Mouse (Mus musculus) forebrain, embryonic 12.5 days (tissue): ENCODE measurements around the gene Atg4d. TPM values are rescaled to one million over a fixed set of nuclear protein-coding genes. Genes with fewer than 3 reads are reported as not detected.
A peak's percentile ranks its signal among the peaks of the same experiment; 100 is the strongest.
"Not testable (repeated sequence)": the region's sequence is repeated elsewhere in the genome, so short reads cannot be mapped to it uniquely, and the experiment has no call there.

ENCODE experiments used
- ATAC-seq: fragments of 200-750 bp; cut with Nextera tagmentation; 2 replicates; pipeline ENCODE4 v1.8.0; 2017; ENCODE audit warnings: moderate TSS enrichment; ENCODE audit not compliant: low FRiP score
- H3K27ac ChIP-seq: fragments of 300-500 bp; sonication (generic); 2 replicates; pipeline ENCODE4 v1.5.1; 2016; ENCODE audit warnings: mild to moderate bottlenecking
- H3K27me3 ChIP-seq: fragments of 300-500 bp; sonication (generic); 2 replicates; pipeline ENCODE4 v1.6.1; 2016; ENCODE audit warnings: mild to moderate bottlenecking
- H3K36me3 ChIP-seq: fragments of 300-500 bp; sonication (generic); replicated peaks from 2 replicates; pipeline ENCODE4 v1.6.1; 2016; ENCODE audit warnings: mild to moderate bottlenecking
- H3K4me1 ChIP-seq: fragments of 300-500 bp; sonication (generic); 2 replicates; pipeline ENCODE4 v1.6.1; 2016
- H3K4me2 ChIP-seq: fragments of 300-500 bp; sonication (generic); 2 replicates; pipeline ENCODE4 v1.6.1; 2016; ENCODE audit warnings: mild to moderate bottlenecking, moderate library complexity
- H3K4me3 ChIP-seq: fragments of 300-500 bp; sonication (generic); replicated peaks from 2 replicates; pipeline ENCODE4 v1.5.1; 2016; ENCODE audit warnings: mild to moderate bottlenecking
- H3K9ac ChIP-seq: fragments of 300-500 bp; sonication (generic); 2 replicates; pipeline ENCODE4 v1.6.1; 2016; ENCODE audit warnings: mild to moderate bottlenecking
- H3K9me3 ChIP-seq: fragments of 300-500 bp; sonication (generic); 2 replicates; pipeline ENCODE4 v1.6.1; 2016
- WGBS: fragments of 180-500 bp; shearing (Covaris S2); methylation state at CpG from one replicate; pipeline ENCODE4 v1.1.7; 2016; 5-methylcytosine and 5-hydroxymethylcytosine counted together
- polyA plus RNA-seq: library from polyadenylated mRNA; unstranded; fragments of >200 nt; fragmentation: Nextera tagmentation; extraction: Ambion mirVana; gene quantifications from 2 replicates; pipeline ENCODE4 v1.2.1, GENCODE M21; 2016

Atg4d gene
- polyA plus RNA-seq, 1 experiment from 2014 or later: 47.4 TPM

DNA sequence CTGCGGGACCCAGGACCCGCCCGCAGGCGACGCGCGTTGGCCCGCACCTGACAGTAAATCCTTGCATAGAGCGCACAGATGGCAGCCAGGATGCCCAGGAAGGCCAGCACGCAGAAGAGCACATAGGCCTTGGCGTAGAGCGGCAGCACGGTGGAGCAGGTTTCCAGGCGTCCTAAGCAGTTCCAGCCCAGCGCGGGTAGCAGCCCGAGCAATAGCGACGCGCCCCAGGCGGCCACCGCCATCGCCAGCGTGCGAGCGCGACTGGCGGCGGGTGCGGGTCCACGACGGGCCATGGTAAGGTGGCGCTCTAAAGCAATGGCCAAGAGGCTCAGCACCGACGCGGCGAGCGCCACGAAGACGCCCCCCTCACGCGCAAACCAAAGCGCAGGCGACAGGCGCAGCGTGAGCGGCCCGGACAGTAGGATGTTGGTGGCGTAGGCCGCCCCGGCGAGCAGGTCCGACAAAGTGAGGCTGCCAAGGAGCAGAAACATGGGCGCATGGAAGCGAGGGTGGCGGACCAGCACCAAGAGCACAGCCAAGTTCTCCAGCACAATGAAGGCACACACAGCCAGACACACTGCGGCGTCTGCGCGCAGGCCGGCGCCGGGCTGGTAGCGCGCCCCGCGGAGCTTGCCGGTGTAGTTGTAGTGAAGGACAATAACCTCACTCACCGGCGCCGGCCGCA is 20.5 kb upstream of the Atg4d start:
- H3K36me3 ChIP-seq: no peaks in the 10 kb centered on the region
- WGBS: under 1% methylated on average over 72 of the region's 72 CpGs
- H3K9me3 ChIP-seq: no peaks in the 10 kb centered on the region
- peaks cover 90% of the 10 kb centered on the region for H3K27me3 ChIP-seq
- peak overlapping the region; percentile 43 for H3K4me3 ChIP-seq
- H3K4me2 ChIP-seq: peak overlapping the region; percentile 69
- ATAC-seq: no peak; the same call in 1 of the 2 replicates
- no peak overlapping the region for H3K27ac ChIP-seq
- H3K4me1 ChIP-seq: peaks cover 23% of the 10 kb centered on the region
- H3K9ac ChIP-seq: peak overlapping the region; percentile 48

GRCm38 (mm10) chr9:21245113-21245487 is 20.0 kb upstream of the Atg4d start:
- H3K4me1 ChIP-seq: peaks cover 21% of the 10 kb centered on the region
- no peaks in the 10 kb centered on the region for H3K9me3 ChIP-seq
- ATAC-seq: no peak
- peak overlapping the region; percentile 48 for H3K9ac ChIP-seq
- under 1% methylated on average over 16 of the region's 16 CpGs for WGBS
- peak overlapping the region; percentile 69 for H3K4me2 ChIP-seq
- H3K4me3 ChIP-seq: peak overlapping the region; percentile 43
- H3K27ac ChIP-seq: no peak overlapping the region
- H3K27me3 ChIP-seq: peaks cover 94% of the 10 kb centered on the region
- H3K36me3 ChIP-seq: no peaks in the 10 kb centered on the region

DNA sequence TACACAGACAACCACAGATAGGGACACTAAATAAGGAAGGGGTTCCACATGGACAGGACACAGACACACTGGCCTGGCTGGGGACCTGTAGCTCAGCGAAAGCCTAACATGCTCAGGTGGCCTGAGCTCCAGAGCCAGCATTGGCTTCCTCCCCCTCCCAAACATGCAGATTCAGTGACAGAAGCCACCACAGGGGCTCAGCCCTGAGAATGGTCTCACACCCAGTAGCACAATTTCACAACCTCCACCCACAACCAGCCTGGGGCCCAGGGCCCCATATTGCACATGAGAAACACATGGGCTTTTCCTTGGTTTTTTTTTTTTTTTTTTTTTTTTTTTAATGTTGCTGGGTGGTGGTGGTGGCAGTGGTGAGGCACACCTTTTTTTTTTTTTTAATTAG is 18.8 kb upstream of the Atg4d start:
- Histone ChIP-seq H3K9me3 (no peaks in the 10 kb centered on the region), H3K4me2 (no peak overlapping the region), H3K9ac (no peak overlapping the region), H3K27me3 (peaks cover 97% of the 10 kb centered on the region), H3K36me3 (no peaks in the 10 kb centered on the region), H3K4me3 (no peak overlapping the region; the same call in 1 of the 2 replicates), H3K27ac (no peak overlapping the region), H3K4me1 (peaks cover 21% of the 10 kb centered on the region)
- 81% methylated on average over 1 of the region's 1 CpGs for WGBS
- ATAC-seq: no peak

- under 1% methylated on average over 30 of the region's 30 CpGs for whole genome bisulfite sequencing
- Histone ChIP-seq H3K27me3 (peaks cover 94% of the 10 kb centered on the region), H3K9me3 (no peaks in the 10 kb centered on the region), H3K4me3 (peak within 1 kb of the TSS; percentile 23), H3K9ac (0 out of 2 replicates have a peak within 1 kb of the TSS, but pooled peaks have one; percentile 12), H3K4me2 (peak within 1 kb of the TSS; percentile 26; the same call in 1 of the 2 replicates), H3K4me1 (peaks cover 21% of the 10 kb centered on the region), H3K36me3 (no peaks in the 10 kb centered on the region), H3K27ac (no peak within 1 kb of the TSS)
- ATAC-seq: no peak
Observed at GRCm38 (mm10) chr9:21248326-21248725, 16.8 kb upstream of the Atg4d start, which contains the start of gene S1pr5. TSS of gene S1pr5 (minus strand) at chr9:21248443.

DNA sequence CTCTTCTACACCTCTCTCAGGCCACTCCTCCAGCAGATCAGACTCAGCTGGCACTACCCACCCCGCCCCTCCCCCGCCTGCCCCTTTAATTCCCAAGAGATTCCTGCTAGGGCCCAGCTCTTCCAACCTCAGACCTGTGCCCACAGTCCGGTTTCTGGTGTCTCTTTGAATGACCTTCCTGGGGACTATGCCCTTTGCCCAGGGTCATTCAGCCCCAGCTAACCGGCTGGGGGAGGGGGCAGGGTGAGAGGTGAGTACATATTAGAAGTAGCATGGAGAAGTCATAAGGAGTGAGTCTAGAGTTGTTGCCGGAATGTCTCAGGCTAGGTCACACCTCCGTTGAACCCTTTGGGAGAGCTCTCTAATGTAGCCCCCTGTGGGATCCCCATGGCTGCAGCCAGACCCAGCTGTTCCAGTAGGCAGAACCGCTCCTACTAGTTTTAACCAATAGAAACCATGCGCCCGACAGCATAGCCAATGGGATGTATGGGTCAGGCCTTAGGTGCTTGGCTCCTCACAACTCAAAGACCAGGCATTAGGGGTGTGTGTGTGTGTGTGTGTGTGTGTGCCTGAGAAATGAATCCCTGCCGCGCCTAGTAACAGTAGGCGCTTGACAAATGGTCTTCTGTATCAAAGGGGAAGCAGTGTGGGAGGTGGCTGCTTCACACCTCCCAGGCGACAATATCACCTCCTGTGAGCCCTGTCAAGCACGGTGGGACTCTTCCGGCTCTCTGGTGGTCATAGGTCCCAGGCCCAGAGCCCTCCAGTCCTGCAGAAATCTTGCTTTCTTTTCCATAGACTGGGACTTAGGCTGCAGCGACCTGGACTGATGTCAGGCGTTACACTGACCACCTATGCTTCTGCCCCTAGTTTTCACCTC is 15.2 kb upstream of the Atg4d start:
- Histone ChIP-seq H3K27me3 (peaks cover 79% of the 10 kb centered on the region), H3K4me2 (no peak overlapping the region), H3K9me3 (no peaks in the 10 kb centered on the region), H3K9ac (no peak overlapping the region), H3K4me3 (no peak overlapping the region), H3K36me3 (no peaks in the 10 kb centered on the region), H3K4me1 (peaks cover 8% of the 10 kb centered on the region), H3K27ac (no peak overlapping the region)
- 41% methylated on average over 17 of the region's 17 CpGs for WGBS
- no peak for ATAC-seq

- no peak for ATAC-seq
Observed at GRCm38 (mm10) chr9:21250509-21250908, 14.6 kb upstream of the Atg4d start.

DNA sequence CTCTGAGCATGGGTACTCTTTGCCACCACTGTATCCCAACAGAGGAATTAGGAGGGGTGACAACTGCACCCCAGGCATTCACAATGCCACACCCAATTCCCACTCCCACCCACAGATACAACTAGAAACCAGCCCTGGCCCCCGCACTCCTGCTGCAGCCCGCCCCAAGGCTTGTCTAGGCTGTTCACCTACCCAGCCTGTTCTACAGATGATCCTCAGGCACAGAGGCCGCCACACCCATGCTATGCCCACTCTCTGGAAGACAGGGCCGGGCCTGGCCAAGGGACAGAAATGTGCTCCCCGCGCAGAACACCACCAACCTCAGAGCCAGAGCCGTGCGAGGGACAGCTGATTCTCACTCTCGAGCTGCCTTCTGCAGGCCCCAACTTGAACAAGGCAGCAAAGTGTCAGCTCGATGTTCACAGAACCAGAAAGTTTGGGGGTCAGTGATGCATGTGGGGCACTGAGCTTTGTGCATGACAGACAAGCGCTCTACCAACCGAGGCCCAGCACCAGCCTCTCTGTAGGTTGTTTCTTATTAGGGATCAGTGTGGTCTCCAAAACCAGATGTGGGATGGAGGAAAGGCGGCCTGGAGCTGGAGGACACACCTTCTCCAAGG is 13.9 kb upstream of the Atg4d start:
- no peak overlapping the region for H3K27ac ChIP-seq
- 66% methylated on average over 13 of the region's 13 CpGs for WGBS

More at GRCm38 (mm10) chr9:21250509-21250908, 14.6 kb upstream of the Atg4d start:
- H3K27ac ChIP-seq: no peak overlapping the region
- H3K4me2 ChIP-seq: no peak overlapping the region
- H3K4me1 ChIP-seq: peaks cover 3% of the 10 kb centered on the region; the same call in 1 of the 2 replicates
- no peaks in the 10 kb centered on the region for H3K9me3 ChIP-seq
- no peak overlapping the region for H3K4me3 ChIP-seq
- H3K27me3 ChIP-seq: peaks cover 73% of the 10 kb centered on the region
- no peak overlapping the region for H3K9ac ChIP-seq
- H3K36me3 ChIP-seq: no peaks in the 10 kb centered on the region
- WGBS: 57% methylated on average over 2 of the region's 2 CpGs

GRCm38 (mm10) chr9:21254690-21255089 is 10.4 kb upstream of the Atg4d start:
- Histone ChIP-seq H3K27ac (no peak overlapping the region), H3K27me3 (peaks cover 42% of the 10 kb centered on the region), H3K4me1 (no peaks in the 10 kb centered on the region), H3K36me3 (no peaks in the 10 kb centered on the region), H3K9ac (no peak overlapping the region), H3K4me2 (no peak overlapping the region), H3K4me3 (no peak overlapping the region), H3K9me3 (no peaks in the 10 kb centered on the region)
- no peak for ATAC-seq

More for the DNA sequence above, 13.9 kb upstream of the Atg4d start:
- Histone ChIP-seq H3K9ac (no peak overlapping the region), H3K27me3 (peaks cover 65% of the 10 kb centered on the region), H3K36me3 (no peaks in the 10 kb centered on the region), H3K4me1 (peaks cover 3% of the 10 kb centered on the region; the same call in 1 of the 2 replicates), H3K9me3 (no peaks in the 10 kb centered on the region), H3K4me3 (no peak overlapping the region), H3K4me2 (no peak overlapping the region)
- no peak for ATAC-seq

DNA sequence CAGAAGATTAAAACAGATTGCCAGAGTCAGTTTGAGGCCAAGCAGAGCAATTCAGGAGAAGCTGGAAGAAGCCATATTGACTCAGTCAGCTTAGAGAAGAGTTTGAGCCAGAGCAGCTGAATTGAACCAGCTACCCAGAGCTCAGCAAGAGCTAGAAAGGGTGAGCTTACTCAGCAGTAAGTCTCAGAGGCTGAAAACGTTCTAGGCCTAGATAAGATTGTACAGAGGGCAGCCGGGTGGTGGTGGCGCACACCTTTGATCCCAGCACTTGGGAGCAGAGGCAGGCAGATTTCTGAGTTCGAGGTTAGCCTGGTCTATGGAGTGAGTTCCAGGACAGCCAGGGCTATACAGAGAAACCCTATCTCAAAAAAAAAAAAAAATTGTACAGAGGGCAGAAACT is 8.7 kb upstream of the Atg4d start:
- not testable (repeated sequence) for H3K4me1 ChIP-seq, H3K9me3 ChIP-seq, H3K4me3 ChIP-seq, ATAC-seq, H3K36me3 ChIP-seq, H3K4me2 ChIP-seq, H3K27ac ChIP-seq, H3K9ac ChIP-seq
- 83% methylated on average over 4 of the region's 4 CpGs for WGBS
- H3K27me3 ChIP-seq: peaks cover 26% of the 10 kb centered on the region

DNA sequence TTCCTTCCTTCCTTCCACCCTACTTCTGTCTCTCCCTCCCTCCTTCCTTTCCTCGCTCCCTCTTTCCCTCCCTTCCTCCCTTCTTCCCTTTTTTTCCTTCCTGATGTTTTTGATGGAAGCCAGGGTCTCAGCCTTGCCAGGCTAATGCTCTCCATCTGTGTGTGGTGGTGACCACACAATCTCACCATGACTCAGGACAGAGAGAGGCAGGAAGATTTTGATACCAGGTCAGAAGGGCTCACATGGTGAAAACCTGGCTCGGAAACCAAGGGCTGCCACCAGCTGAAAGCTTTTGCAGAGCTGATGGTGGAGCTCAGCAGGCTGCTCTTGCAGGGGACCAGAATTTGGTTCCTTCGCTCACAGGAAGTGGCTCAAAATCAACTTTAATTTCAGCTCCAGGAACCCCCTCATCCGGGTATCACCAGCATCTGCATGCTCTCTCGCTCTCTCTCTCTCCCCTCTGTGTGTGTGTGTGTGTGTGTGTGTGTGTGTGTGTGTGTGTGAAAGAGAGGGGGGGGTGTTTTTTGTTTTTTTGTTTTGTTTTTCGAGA is 4.5 kb upstream of the Atg4d start:
- H3K4me3 ChIP-seq: no peak overlapping the region
- no peak overlapping the region for H3K27ac ChIP-seq
- WGBS: 68% methylated on average over 6 of the region's 6 CpGs
- no peak for ATAC-seq
- no peak overlapping the region for H3K9ac ChIP-seq
- H3K4me1 ChIP-seq: peaks cover 6% of the 10 kb centered on the region
- H3K27me3 ChIP-seq: 0 out of 2 replicates have a peak, but pooled peaks cover 10% of the 10 kb centered on the region
- H3K36me3 ChIP-seq: no peaks in the 10 kb centered on the region
- H3K9me3 ChIP-seq: no peaks in the 10 kb centered on the region
- H3K4me2 ChIP-seq: no peak overlapping the region

DNA sequence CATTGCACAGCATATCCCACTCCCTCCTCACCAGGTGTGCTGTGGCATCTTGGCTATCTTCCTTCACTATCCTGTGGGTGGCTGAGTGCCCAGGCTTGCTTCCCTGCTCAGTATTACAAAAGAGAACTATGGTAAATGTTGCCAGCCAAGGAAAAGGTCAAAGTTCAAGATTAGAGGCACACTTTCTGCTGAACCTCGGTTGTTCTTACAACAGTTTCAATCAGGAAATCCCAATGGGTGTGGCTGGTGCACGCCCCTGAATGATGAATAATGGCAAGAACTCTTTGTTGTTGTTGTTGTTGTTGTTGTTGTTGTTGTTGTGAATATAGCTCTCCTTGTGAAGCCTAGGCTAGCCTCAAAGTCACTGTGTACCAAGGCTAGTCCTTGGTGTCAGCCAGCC is 3.3 kb upstream of the Atg4d start:
- Histone ChIP-seq H3K27ac (no peak overlapping the region), H3K27me3 (0 out of 2 replicates have a peak, but pooled peaks cover 10% of the 10 kb centered on the region), H3K36me3 (peaks cover 4% of the 10 kb centered on the region), H3K4me3 (no peak overlapping the region), H3K9ac (no peak overlapping the region), H3K4me2 (no peak overlapping the region), H3K4me1 (peaks cover 19% of the 10 kb centered on the region), H3K9me3 (no peaks in the 10 kb centered on the region)
- 69% methylated on average over 2 of the region's 2 CpGs for WGBS
- ATAC-seq: no peak
